Mouse (Mus musculus) midbrain, embryonic 11.5 days (tissue): ENCODE results near the gene Gm5346. TPM values are rescaled to one million over a fixed set of nuclear protein-coding genes. Genes with fewer than 3 reads are reported as not detected.
"Not testable (repeated sequence)": the region's sequence is repeated elsewhere in the genome, so short reads cannot be mapped to it uniquely, and the experiment has no call there.

Source experiments
- ATAC-seq: fragments of 200-750 bp; cut with Nextera tagmentation; 2 replicates; pipeline ENCODE4 v1.8.0; 2017; ENCODE audit warnings: moderate TSS enrichment, moderate library complexity; ENCODE audit not compliant: low FRiP score
- DNase-seq: peaks from one replicate; pipeline ENCODE4 v3.0.0; 2015; ENCODE audit warnings: low spot score; ENCODE audit errors: missing footprints
- H3K27ac ChIP-seq: fragments of 300-500 bp; sonication (generic); 2 replicates; pipeline ENCODE4 v1.5.1; 2014; ENCODE audit warnings: low read depth, low read length
- H3K27me3 ChIP-seq: fragments of 300-500 bp; sonication (generic); 2 replicates; pipeline ENCODE4 v1.6.1; 2014; ENCODE audit warnings: mild to moderate bottlenecking, low read length, moderate library complexity, mixed read lengths; ENCODE audit not compliant: control insufficient read depth, insufficient read depth
- H3K36me3 ChIP-seq: fragments of 300-500 bp; sonication (generic); 2 replicates; pipeline ENCODE4 v1.6.1; 2014; ENCODE audit warnings: mild to moderate bottlenecking, low read length, moderate library complexity, mixed read lengths; ENCODE audit not compliant: control insufficient read depth, insufficient read depth
- H3K4me1 ChIP-seq: fragments of 300-500 bp; sonication (generic); 2 replicates; pipeline ENCODE4 v1.6.1; 2014; ENCODE audit warnings: low read length; ENCODE audit not compliant: control insufficient read depth, insufficient read depth
- H3K4me2 ChIP-seq: fragments of 300-500 bp; sonication (generic); 2 replicates; pipeline ENCODE4 v1.6.1; 2014; ENCODE audit warnings: mild to moderate bottlenecking, moderate library complexity
- H3K4me3 ChIP-seq: fragments of 300-500 bp; sonication (generic); 2 replicates; pipeline ENCODE4 v1.5.1; 2014; ENCODE audit warnings: low read depth, low read length
- H3K9ac ChIP-seq: fragments of 300-500 bp; sonication (generic); 2 replicates; pipeline ENCODE4 v1.6.1; 2014; ENCODE audit warnings: low read length
- H3K9me3 ChIP-seq: fragments of 300-500 bp; sonication (generic); 2 replicates; pipeline ENCODE4 v1.6.1; 2016; ENCODE audit warnings: low read length; ENCODE audit not compliant: control insufficient read depth
- WGBS: fragments of 180-500 bp; shearing (Covaris S2); extraction: QIAGEN DNeasy Blood & Tissue Kit; methylation state at CpG from one replicate; pipeline ENCODE4 v1.1.7; 2014; 5-methylcytosine and 5-hydroxymethylcytosine counted together
- polyA plus RNA-seq: library from polyadenylated mRNA; unstranded; fragments of >200 nt; fragmentation: Nextera tagmentation; extraction: Ambion mirVana; gene quantifications from 2 replicates; pipeline ENCODE4 v1.2.1, GENCODE M21; 2014

The Gm5346 gene
- not detected in 2 replicates for polyA plus RNA-seq

DNA sequence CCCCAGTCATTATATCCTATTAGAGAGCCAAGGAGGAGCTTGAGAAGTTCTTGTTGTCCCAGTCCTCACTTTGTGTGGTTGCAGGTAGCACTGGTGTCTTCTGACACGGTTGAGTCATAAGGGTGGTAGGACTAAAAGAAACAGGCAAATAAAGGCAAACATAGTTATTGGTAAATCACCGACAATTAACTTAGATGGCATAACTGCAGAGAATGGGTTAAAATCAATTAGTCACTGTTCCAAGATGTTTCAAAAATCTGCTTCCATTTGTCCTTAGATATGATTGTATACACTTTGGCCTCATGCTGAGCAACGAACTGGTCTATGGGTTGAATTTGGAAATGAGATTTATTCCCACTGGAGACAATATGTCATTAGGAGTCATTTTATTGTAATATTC is at the start of gene Gm5346:
Gene Gm5346, minus strand, starts transcription at position 101 of the 400 bp plus-strand sequence.
- Histone ChIP-seq H3K27me3 (no peaks in the 10 kb centered on the region), H3K27ac (no peak within 1 kb of the TSS), H3K9me3 (no peaks in the 10 kb centered on the region), H3K4me3 (no peak within 1 kb of the TSS), H3K4me2 (no peak within 1 kb of the TSS), H3K36me3 (no peaks in the 10 kb centered on the region), H3K9ac (no peak within 1 kb of the TSS), H3K4me1 (no peaks in the 10 kb centered on the region)
- no peak for ATAC-seq
- 82% methylated on average over 3 of the region's 3 CpGs for WGBS
- DNase-seq = no peak

DNA sequence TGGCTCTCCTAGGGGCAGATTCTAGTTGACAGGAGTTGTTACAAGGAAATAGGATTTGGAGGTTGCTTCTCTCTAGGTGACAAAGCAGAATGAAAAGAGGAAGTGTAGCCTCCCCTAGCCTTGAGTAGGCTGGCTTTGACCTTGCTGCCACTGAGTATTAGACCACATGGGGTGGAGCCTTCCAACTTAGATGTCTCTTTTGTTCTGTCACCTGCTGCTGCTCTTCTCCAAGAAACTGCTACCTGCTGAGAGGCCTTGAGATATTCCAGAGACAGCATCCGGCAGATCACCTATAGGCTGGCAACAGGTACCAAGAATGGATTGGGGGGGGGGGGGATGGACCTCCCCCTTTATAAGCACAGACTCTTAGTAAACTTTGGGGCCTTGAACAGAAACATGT is 11.0 kb downstream of the Gm5346 start:
- DNase-seq (no peak), ATAC-seq (no peak)
- Histone ChIP-seq H3K36me3 (no peaks in the 10 kb centered on the region), H3K9me3 (no peaks in the 10 kb centered on the region), H3K9ac (no peak overlapping the region), H3K4me2 (no peak overlapping the region), H3K4me3 (no peak overlapping the region), H3K27me3 (no peaks in the 10 kb centered on the region), H3K27ac (no peak overlapping the region), H3K4me1 (no peaks in the 10 kb centered on the region)
- 86% methylated on average over 1 of the region's 1 CpGs for WGBS

DNA sequence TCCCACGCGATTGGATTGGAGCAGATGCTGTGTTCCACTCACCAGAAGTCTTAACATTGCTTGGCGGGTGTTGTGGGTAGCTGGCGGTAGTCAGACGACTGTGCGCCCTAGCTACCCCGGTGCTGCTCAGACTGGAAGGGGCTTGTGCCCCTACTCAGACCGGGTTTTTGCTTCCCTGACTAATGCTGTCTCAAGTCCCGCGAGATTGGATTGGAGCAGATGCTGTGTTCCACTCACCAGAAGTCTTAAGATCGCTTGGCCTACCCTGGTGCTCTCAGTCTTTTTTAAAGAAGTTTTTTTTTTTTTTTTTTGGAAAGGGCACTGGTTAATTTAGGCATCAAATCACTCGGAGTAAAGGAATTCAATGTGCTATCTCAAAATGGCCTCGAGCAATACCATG is 23.4 kb downstream of the Gm5346 start:
- 86% methylated on average over 13 of the region's 13 CpGs for WGBS

DNA sequence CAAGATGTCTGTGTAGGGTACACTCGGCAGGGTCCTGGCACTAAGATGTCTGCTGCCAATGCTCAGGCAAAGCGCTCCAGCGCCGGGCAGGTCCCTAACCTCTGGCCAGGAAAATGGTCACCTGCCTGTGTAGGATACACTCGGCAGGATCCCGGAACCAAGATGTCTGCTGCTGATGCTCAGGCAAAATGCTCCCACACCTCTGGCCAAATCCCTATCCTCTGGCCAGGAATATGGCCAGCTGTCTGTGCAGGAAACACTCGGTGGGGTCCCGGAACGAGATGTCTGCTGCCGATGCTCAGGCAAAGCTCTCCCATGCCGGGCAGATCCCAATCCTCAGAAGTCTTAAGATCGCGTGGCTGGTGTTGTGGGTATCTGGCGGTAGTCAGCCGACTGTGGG is 23.9 kb downstream of the Gm5346 start:
- not testable (repeated sequence) for H3K4me1 ChIP-seq, H3K36me3 ChIP-seq, H3K4me2 ChIP-seq, H3K9ac ChIP-seq, ATAC-seq, H3K9me3 ChIP-seq, H3K27ac ChIP-seq, H3K27me3 ChIP-seq, DNase-seq, H3K4me3 ChIP-seq
- 92% methylated on average over 15 of the region's 15 CpGs for WGBS

More for the DNA sequence above, 23.4 kb downstream of the Gm5346 start:
- not testable (repeated sequence) for H3K36me3 ChIP-seq, ATAC-seq, H3K27ac ChIP-seq, H3K9me3 ChIP-seq, H3K4me2 ChIP-seq, H3K4me1 ChIP-seq, H3K4me3 ChIP-seq, H3K9ac ChIP-seq, DNase-seq, H3K27me3 ChIP-seq

DNA sequence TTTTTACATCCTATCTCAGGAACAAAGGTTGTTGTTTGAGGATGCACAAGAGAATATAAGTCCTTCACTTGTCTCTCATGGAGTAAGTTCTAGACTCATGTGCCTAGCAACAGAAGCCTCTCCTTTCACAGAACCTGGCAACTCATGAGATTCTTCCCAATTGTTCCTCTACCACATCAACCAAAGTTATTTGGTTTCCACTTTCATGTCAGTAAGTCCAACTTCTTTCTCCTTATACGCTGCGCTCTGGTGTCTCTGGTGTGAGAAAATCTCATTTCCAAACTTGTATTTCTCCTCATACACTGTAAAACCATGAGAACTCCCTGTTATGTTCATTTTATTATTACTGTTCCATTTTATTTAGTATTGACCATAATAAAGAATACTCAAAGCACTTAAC is 50.5 kb downstream of the Gm5346 start, which contains the start of gene Adam26a:
Gene Adam26a, minus strand, starts transcription at position 101 of the 400 bp plus-strand sequence.
- not testable (repeated sequence) for ATAC-seq

More for the DNA sequence above, 50.5 kb downstream of the Gm5346 start, which contains the start of gene Adam26a:
- H3K9me3 ChIP-seq, H3K4me2 ChIP-seq, H3K9ac ChIP-seq, DNase-seq, H3K27ac ChIP-seq, H3K36me3 ChIP-seq, H3K4me3 ChIP-seq, H3K27me3 ChIP-seq, H3K4me1 ChIP-seq: not testable (repeated sequence)
- WGBS = 88% methylated on average over 2 of the region's 2 CpGs

Other genes starting within 250 kb of the Gm5346 start
- gene Adam26b, start 99.2 kb downstream of the Gm5346 start, polyA plus RNA-seq = not detected in 2 replicates
- gene Adam26a, start 50.6 kb downstream of the Gm5346 start, polyA plus RNA-seq = not detected in 2 replicates
- gene Adam34, start 82.8 kb upstream of the Gm5346 start, polyA plus RNA-seq = not detected in 2 replicates